Mouse (Mus musculus) megakaryocyte, adult 5-6 weeks (primary cell): Measurements from ENCODE around the gene Rps6ka6. TPM values are rescaled to one million over a fixed set of nuclear protein-coding genes. Genes with fewer than 3 reads are reported as not detected.

Source experiments
- ATAC-seq: 2 replicates; pipeline ENCODE4 v1.8.0; 2016; ENCODE audit warnings: mild to moderate bottlenecking, inconsistent platforms; ENCODE audit not compliant: poor library complexity, severe bottlenecking
- total RNA-seq, 2 experiments: library from RNA; stranded (forward) in 1 of 2; stranded (reverse) in 1 of 2; fragments of 153-499, 151-499 nt in 1 of 2; fragments of 221-1000, 200-1000 nt in 1 of 2; gene quantifications; 2 replicates each; pipeline versions ENCODE4 v1.2.3 to v1.2.4; 2015 to 2017

Rps6ka6 gene
- not detected in 2 replicates for total RNA-seq (2015)
- not detected in 2 replicates for total RNA-seq (2017)

DNA sequence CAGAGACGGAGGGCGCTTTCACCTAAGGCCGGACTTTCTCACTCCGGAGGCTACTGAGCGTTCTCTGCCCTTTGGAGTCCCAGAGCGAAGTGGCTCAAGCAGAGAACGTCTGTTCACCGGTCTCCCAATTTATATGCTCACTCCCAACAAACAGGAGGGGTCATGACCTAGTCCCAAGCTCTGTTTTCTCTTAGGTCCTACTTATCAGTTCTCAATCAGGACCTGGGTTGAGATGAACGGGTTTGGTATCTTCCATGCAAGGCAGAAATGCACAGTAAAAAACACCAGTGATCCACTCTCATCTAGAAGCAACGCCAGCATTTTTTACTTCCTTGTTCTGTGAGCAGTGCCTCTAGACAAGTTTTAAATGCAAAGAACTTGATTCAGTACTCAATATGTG, at the start of gene Rps6ka6:
Gene Rps6ka6, minus strand, starts transcription at position 101 of the 400 bp plus-strand sequence.
- no peak for ATAC-seq

DNA sequence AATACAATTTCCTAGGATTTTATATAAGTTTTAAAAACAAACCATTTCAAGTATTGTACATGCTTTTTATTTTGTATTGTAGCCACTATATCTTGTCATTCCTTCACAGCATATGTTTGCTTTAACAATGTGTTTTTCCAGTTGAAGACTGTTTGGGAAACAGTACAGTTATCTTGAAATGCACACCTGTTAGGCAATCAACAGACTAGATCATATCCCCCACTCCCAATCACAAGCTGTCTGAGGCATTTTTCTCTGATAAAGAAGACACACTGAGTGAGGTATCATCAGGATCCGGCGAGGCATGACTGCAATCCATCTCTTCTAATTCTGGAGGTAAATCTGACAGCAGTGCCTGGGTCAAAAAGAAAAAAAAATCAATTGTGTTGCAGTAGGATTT, 39.3 kb upstream of the Rps6ka6 start:
- ATAC-seq: no peak

DNA sequence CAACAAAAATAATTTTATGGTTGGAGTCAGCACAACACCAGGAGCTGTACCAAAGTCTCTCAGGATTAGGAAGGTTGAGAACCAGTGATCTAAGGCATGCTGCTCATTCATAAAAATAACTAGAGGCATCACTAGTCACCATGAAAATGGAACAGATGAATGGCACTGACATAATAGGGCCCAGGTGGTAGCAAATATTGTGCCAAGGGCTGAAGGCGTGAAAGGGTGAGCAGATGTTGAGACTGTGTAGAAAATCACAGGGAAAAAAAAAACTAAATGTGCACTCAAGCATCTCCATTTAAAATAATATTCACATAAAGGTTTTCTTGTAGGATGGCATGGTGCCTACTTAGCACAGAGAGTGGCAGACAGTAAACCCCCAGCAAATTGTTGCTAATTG, 19.6 kb downstream of the Rps6ka6 start:
- no peak for ATAC-seq

DNA sequence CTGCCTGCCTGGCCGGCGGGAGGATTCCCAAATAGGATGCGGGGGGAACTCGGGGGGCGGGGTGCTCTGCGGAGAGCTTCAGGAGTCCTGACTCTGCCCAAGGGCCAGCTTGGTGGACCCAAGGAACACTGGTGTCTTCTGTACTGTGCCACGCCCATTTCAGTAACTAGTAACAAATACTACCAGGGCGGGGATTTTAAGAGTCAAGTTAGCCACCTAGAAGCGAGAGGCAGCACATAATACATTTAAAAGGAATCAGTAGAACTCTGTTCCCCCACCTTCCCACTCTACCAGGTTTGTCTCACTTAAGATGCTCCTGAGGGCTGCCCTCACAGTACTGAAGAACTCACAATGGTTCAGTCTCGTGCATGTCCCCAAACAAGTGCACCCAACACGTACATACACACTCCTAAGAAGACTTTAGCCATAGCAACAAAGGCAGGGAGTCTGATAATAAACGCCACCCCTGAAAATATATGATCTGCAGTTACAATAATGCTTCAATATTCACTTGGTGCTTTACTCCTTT, 74.1 kb downstream of the Rps6ka6 start:
- ATAC-seq: no peak

DNA sequence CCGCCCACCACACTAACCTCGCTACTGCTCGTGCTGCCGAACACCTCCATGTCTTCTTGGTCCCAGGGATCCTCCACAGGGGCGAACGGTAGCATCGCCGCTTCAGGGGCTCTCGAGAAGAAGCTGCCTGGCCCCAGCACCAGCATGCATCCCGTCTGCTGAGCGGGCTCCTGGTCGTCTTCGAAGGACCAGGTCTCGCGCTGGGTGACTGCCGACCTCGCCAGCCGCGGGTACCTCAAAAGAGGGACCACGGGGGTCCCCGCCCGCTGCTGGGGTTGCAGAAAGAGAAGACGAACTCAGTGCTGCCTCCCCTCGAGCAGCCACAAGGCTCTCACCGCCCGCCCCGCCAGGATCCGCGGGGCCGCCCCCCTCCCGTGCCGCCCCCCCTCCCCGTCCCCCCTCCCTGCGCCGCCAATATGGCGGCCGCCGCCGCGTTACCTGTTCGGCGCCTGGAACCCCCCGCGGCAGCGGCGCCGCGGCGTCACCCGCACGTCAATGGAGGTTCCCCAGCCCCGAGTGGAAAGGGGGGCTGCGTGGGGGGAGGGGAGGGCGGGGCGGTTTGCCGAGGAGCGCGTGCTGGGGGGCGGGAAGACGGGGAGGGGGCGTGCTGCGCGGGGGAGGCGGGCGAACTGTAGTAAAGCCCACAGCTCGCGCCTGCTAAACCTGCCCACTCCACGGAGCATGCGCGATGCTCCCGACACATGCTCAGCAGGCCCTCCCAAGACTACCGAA, 74.8 kb downstream of the Rps6ka6 start:
- no peak for ATAC-seq

DNA sequence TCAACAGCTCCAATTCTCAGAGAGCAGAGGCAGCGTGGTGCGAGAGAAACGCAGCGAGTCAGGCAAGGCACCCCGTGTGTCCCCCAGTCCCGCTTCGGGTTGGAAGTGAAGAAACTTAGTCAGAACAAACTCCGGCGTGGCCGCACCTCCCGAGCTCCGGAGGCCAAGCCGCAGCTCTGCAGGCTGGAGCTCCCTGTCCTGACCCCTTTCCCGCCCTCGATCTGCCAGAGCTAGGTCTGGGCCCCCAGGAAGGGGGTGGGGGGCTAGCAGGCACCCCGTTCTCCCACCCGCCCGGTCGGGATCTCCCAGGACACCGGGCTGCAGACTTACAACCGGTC, 75.3 kb downstream of the Rps6ka6 start:
- no peak for ATAC-seq

DNA sequence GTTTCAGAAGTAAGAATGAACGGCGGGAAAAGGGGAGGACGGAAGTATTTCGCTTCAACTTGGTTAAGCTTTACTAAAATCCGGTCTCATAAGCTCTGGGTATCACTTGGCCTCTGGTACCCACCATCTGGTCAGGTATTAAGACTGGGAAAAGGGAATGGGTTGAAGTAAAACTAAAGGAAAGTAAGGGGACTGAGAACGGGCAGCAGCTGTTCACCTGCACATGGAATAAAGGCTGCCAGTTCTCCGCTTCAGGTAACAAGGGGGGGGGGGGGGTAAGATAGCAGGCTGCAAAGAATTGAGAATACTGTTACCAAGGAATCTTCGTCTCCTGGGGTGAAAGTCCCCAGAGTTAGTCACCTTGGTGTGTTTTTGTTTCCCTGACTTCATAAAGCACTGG, 75.7 kb downstream of the Rps6ka6 start:
- no peak for ATAC-seq

DNA sequence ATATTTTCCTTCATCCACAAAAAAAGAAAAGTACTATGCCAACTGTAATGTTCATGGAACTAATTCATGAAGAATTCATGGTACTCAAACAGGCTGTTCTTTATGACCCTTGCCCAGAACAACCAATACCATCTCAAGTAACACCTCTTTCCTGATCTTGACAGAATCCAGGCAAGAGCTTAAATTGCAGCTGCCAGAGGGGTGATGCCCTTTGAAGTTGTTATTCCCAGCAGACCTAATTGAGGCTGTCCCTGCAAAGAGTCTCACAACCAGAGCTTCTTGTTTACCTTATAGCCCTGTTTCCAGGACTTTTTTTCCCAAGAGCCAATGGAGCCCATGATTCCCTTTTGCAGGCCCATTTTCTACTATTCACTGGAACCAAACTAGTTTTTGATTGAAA, 77.6 kb downstream of the Rps6ka6 start:
- ATAC-seq: no peak

DNA sequence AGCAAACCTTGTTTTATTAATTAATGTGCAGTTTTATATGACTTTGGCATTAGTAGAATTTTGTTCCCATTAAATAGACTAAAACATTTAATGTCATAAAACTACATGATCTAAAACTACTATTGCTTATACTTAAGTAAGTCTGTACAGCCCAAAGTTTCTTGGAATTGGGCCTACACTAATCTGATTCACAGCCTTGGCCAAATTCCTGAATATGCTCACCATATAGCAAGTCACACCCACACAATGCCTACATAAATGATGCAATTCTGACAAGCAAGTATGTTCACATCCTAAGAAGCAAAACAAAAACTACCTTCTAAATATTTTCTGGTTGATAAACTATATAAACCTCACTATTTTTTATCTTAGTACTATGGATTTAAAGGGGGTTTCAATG, 101.2 kb downstream of the Rps6ka6 start:
- ATAC-seq: no peak

DNA sequence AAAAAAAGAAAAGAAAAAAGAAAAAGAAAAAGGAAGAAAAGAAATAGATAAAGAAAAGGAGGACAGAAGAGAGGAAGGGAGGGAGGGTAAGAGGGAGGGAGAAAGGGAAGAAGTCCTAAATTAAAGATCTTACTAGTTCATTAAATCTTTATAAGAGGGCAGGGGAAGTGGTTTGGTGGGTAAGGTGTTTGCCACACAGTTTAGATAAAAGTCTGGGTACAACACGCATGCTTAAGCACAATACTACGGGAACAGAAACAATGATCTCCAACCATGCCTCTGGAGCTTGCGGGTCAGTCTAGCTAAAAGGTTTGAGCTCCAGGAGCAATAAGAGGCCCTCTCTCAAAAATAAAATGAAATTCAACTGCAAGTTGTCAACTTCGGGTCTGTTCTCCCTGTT, 123.0 kb downstream of the Rps6ka6 start:
- ATAC-seq: no peak

DNA sequence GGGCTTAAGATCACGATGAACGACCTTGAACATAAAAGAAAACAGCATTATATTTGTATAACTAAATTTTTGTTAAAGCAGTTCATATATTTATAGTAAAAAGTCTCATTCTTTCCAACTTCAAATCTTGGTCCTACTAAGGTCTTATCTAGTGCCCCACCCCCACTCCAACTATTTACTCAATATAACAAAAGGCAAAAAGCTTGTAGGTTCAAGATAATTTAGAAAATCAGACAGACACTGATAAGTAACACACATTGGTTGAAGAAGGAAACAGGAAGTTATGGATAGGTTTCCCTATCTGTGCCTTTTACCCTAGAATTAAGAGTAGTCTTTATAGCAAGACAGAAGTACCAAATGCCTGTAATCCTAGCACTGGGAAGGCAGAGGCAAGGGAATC, 132.9 kb downstream of the Rps6ka6 start:
- ATAC-seq: no peak

DNA sequence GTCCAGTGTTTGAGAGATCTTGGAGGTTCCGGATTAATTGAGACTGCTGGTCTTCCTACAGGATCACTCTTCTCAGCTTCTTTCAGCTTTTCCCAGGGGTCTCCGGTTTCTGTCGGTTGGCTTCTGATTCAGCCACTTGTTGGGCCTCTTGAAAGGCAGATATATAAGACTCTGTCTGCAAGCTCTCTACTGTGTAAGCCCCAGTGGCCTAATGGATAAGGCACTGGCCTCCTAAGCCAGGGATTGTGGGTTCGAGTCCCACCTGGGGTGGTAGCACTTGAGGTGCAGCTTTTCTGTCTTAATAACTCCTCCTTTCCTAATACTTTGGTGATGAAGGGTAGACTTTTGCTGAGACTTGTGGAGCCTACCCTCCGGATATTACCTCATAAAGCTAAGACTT, 160.7 kb downstream of the Rps6ka6 start:
- no peak for ATAC-seq

DNA sequence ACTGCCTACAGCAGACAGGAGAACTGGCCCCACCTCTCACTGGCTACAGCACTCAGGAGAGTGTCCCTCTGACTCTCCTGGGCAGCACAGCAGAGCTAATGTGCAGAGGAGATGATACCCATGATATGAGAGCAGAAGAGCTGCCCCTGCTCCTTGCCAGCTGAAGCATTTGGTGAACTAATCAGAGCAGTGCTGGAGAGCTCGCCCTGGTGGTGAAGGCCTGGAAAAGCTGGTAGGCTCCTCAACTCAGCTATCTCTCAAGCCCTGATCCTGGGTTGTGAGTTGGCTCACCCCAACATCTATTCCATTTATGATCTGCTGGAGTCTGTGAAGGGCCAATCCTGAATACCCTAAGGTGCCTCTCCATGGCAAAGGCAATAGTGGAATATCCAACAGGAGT, 163.6 kb downstream of the Rps6ka6 start:
- no peak for ATAC-seq

Other genes with a start within 250 kb of the Rps6ka6 start
- gene Hdx, start 159.1 kb upstream of the Rps6ka6 start, total RNA-seq (2015): not detected in 2 replicates
- gene Hdx, start 159.1 kb upstream of the Rps6ka6 start, total RNA-seq (2017): not detected in 2 replicates